14 mouse cellular contexts compared by ENCODE assay signal in the genomic region with DNA sequence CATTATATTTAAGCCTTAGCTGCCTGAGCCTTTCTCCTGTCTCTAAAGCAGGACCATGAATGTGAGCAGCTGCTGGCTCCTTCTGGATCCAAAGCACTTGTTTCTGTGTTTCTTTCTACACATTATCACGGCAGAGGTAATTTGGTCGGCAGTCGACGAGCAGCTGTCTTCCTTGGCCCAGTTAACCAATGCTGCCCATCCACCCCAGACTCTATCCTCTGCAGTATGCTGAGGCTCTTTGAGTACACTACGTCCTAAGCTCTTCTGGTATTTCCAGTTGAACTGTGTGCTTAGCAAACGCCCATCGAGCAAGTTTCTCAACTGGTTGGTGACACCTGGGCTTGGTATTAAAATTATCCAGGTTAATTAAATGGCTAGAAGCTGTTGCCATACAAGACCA.
DNase-seq lines count a peak whose midpoint lies in the region; ATAC-seq and TF ChIP-seq lines count a peak whose summit lies in the region.
"Had no signal": no experiment of that assay in that cellular context is flagged by ENCODE, and none has a peak within 500 bp of the region (broad histone marks: within the 10 kb centered on the region; RNA-seq: fewer than 3 reads in every experiment).

No protein-coding gene starts in this region.

- ATAC-seq in forebrain, embryonic 14.5 days = 0 out of 2 replicates have a peak, but pooled peaks have one; percentile 42
- ATAC-seq in forebrain, postnatal 0 days = no peak; the same call in 1 of the 2 replicates
- peak; percentile 75 for ATAC-seq in lung, postnatal 0 days

- H3K4me1 ChIP-seq in forebrain, embryonic 14.5 days (ENCODE audit: control insufficient read depth, insufficient read depth, low read length) = 0 out of 2 replicates have a peak, but pooled peaks cover 5% of the 10 kb centered on the region
- H3K4me1 ChIP-seq in forebrain, postnatal 0 days (ENCODE audit: insufficient read depth) = no peaks in the 10 kb centered on the region
- no peaks in the 10 kb centered on the region; the same call in 1 of the 2 replicates for H3K4me1 ChIP-seq in lung, postnatal 0 days (ENCODE audit: insufficient read depth, low read depth, low read length)
- H3K4me1 ChIP-seq: megakaryocyte, embryonic 14.5 days had no signal

- H3K27ac ChIP-seq in forebrain, embryonic 14.5 days (ENCODE audit: low read depth, low read length) = no peak overlapping the region
- no peak overlapping the region for H3K27ac ChIP-seq in forebrain, postnatal 0 days (ENCODE audit: low read depth, low read length)
- H3K27ac ChIP-seq in lung, postnatal 0 days (ENCODE audit: low read length) = no peak overlapping the region
- H3K27ac ChIP-seq: kidney, postnatal 0 days had no signal

- H3K9me3 ChIP-seq in forebrain, embryonic 14.5 days (replicated peaks; ENCODE audit: control insufficient read depth, low read length) = no peaks in the 10 kb centered on the region
- H3K9me3 ChIP-seq in forebrain, postnatal 0 days (ENCODE audit: low read length) = no peaks in the 10 kb centered on the region
- H3K9me3 ChIP-seq in lung, postnatal 0 days (ENCODE audit: low read length) = no peaks in the 10 kb centered on the region

- no peak overlapping the region for H3K4me3 ChIP-seq in forebrain, embryonic 14.5 days (ENCODE audit: low read depth, low read length)
- H3K4me3 ChIP-seq in forebrain, postnatal 0 days (ENCODE audit: low read depth, low read length) = no peak overlapping the region
- H3K4me3 ChIP-seq in lung, postnatal 0 days (ENCODE audit: low read depth, low read length) = no peak overlapping the region
- H3K4me3 ChIP-seq: megakaryocyte, embryonic 14.5 days had no signal

- WGBS in forebrain, embryonic 14.5 days = 49% methylated on average over 7 of the region's 7 CpGs
- WGBS in forebrain, postnatal 0 days = 35% methylated on average over 7 of the region's 7 CpGs
- 57% methylated on average over 7 of the region's 7 CpGs for WGBS in lung, postnatal 0 days

- TF ChIP-seq EP300 in lung, postnatal 0 days (IDR thresholded peaks at IDR 0.05) = peak; percentile 49; the same call in 1 of the 2 replicates

- H3K9ac ChIP-seq in forebrain, embryonic 14.5 days (ENCODE audit: low read length) = no peak overlapping the region
- H3K9ac ChIP-seq in forebrain, postnatal 0 days = no peak overlapping the region
- no peak overlapping the region for H3K9ac ChIP-seq in lung, postnatal 0 days (replicated peaks; ENCODE audit: low read depth)

- H3K36me3 ChIP-seq in forebrain, embryonic 14.5 days (ENCODE audit: control insufficient read depth, insufficient read depth, low read length) = no peaks in the 10 kb centered on the region
- no peaks in the 10 kb centered on the region for H3K36me3 ChIP-seq in forebrain, postnatal 0 days (ENCODE audit: insufficient read depth)
- H3K36me3 ChIP-seq in lung, postnatal 0 days (ENCODE audit: insufficient read depth, low read length) = no peaks in the 10 kb centered on the region; the same call in 1 of the 2 replicates
- H3K36me3 ChIP-seq: G1E had no signal

- no peaks in the 10 kb centered on the region for H3K27me3 ChIP-seq in forebrain, embryonic 14.5 days (replicated peaks; ENCODE audit: control insufficient read depth, insufficient read depth, low read length)
- H3K27me3 ChIP-seq in forebrain, postnatal 0 days (ENCODE audit: insufficient read depth, low read length) = no peaks in the 10 kb centered on the region
- no peaks in the 10 kb centered on the region for H3K27me3 ChIP-seq in lung, postnatal 0 days (replicated peaks; ENCODE audit: insufficient read depth, low read length)
- H3K27me3 ChIP-seq: megakaryocyte, embryonic 14.5 days had no signal

- no peak overlapping the region for H3K4me2 ChIP-seq in forebrain, embryonic 14.5 days (ENCODE audit: low read length)
- H3K4me2 ChIP-seq in forebrain, postnatal 0 days (ENCODE audit: low read depth) = no peak overlapping the region
- H3K4me2 ChIP-seq in lung, postnatal 0 days (replicated peaks; ENCODE audit: low read depth, low read length) = no peak overlapping the region

- peak; percentile 61 for DNase-seq in forebrain, embryonic 14.5 days (ENCODE audit: low spot score)
- DNase-seq in forebrain, postnatal 0 days = no peak
- DNase-seq in layer of hippocampus, adult 9-11 months = peak; percentile 18
- no peak for DNase-seq in layer of hippocampus, adult 11-12 months (ENCODE audit: low spot score)
- peak; percentile 28 for DNase-seq in brain, adult 2 months (ENCODE audit: low read depth, low spot score)
- peak; percentile 61 for DNase-seq in lung, postnatal 0 days (ENCODE audit: low spot score)
- no peak for DNase-seq in ovary, postnatal 14 days (ENCODE audit: low spot score)
- no peak for DNase-seq in thymus, postnatal 0 days (ENCODE audit: low spot score)
- DNase-seq: adrenal gland, postnatal 14 days; heart, adult 18-20 months; thymus, postnatal 14 days had no signal

- no peak for TF ChIP-seq CTCF in forebrain, postnatal 0 days (IDR thresholded peaks at IDR 0.05; ENCODE audit: low read depth)
- no peak for TF ChIP-seq CTCF in lung, postnatal 0 days (IDR thresholded peaks at IDR 0.05)

Comparison
In these comparisons a context has a peak if more than half of its experiments do, and no peak if none do; other contexts are left out.
1. DNase-seq: peak in forebrain, embryonic 14.5 days (single experiment), layer of hippocampus, adult 9-11 months (single experiment), brain, adult 2 months (single experiment) and lung, postnatal 0 days (single experiment); none in forebrain, postnatal 0 days (single experiment), layer of hippocampus, adult 11-12 months (single experiment), ovary, postnatal 14 days (single experiment) and thymus, postnatal 0 days (single experiment).